Mouse (Mus musculus) neural tube, embryonic 11.5 days (tissue): ENCODE data around the gene Acss2. TPM values are rescaled to one million over a fixed set of nuclear protein-coding genes. Genes with fewer than 3 reads are reported as not detected.

Experiments
- ATAC-seq: fragments of 200-750 bp; cut with Nextera tagmentation; 2 replicates; pipeline ENCODE4 v1.8.0; 2017; ENCODE audit warnings: moderate number of reproducible peaks, mild to moderate bottlenecking, moderate TSS enrichment, moderate library complexity; ENCODE audit not compliant: insufficient read depth, low FRiP score, low TSS enrichment
- DNase-seq: peaks from one replicate; pipeline ENCODE4 v3.0.0-alpha.2; 2015; ENCODE audit warnings: low spot score
- H3K27ac ChIP-seq: fragments of 300-500 bp; sonication (generic); 2 replicates; pipeline ENCODE4 v1.5.1; 2014; ENCODE audit warnings: low read depth, mild to moderate bottlenecking, low read length
- H3K27me3 ChIP-seq: fragments of 300-500 bp; sonication (generic); 2 replicates; pipeline ENCODE4 v1.6.1; 2014; ENCODE audit warnings: mild to moderate bottlenecking, low read length, mixed read lengths; ENCODE audit not compliant: control insufficient read depth, insufficient read depth
- H3K36me3 ChIP-seq: fragments of 300-500 bp; sonication (generic); 2 replicates; pipeline ENCODE4 v1.6.1; 2014; ENCODE audit warnings: mild to moderate bottlenecking, low read length, moderate library complexity, mixed read lengths; ENCODE audit not compliant: control insufficient read depth, insufficient read depth
- H3K4me1 ChIP-seq: fragments of 300-500 bp; sonication (generic); 2 replicates; pipeline ENCODE4 v1.6.1; 2014; ENCODE audit warnings: low read length, mixed read lengths; ENCODE audit not compliant: control insufficient read depth, insufficient read depth
- H3K4me2 ChIP-seq: fragments of 300-500 bp; sonication (generic); 2 replicates; pipeline ENCODE4 v1.6.1; 2014; ENCODE audit warnings: low read depth, mild to moderate bottlenecking, moderate library complexity
- H3K4me3 ChIP-seq: fragments of 300-500 bp; sonication (generic); 2 replicates; pipeline ENCODE4 v1.5.1; 2014; ENCODE audit warnings: low read depth, low read length
- H3K9ac ChIP-seq: fragments of 300-500 bp; sonication (generic); 2 replicates; pipeline ENCODE4 v1.6.1; 2014; ENCODE audit warnings: mild to moderate bottlenecking, low read length
- H3K9me3 ChIP-seq: fragments of 300-500 bp; sonication (generic); 2 replicates; pipeline ENCODE4 v1.6.1; 2016; ENCODE audit warnings: low read length; ENCODE audit not compliant: control insufficient read depth
- WGBS: fragments of 180-500 bp; shearing (Covaris S2); extraction: QIAGEN DNeasy Blood & Tissue Kit; methylation state at CpG from one replicate; pipeline ENCODE4 v1.1.7; 2014; 5-methylcytosine and 5-hydroxymethylcytosine counted together
- microRNA counts: library from miRNA; unstranded; fragments of <30 nt; microRNA quantifications from one replicate; lab custom pipeline; 2015
- microRNA-seq: library from miRNA; unstranded; fragments of <30 nt; microRNA quantifications from one replicate; pipeline ENCODE4, GENCODE M21; 2016
- polyA plus RNA-seq: library from polyadenylated mRNA; unstranded; fragments of >200 nt; fragmentation: Nextera tagmentation; extraction: Ambion mirVana; gene quantifications from 2 replicates; pipeline ENCODE4 v1.2.1, GENCODE M21; 2014

The Acss2 gene
- polyA plus RNA-seq, 1 experiment from 2014 or later = 28.8 TPM

DNA sequence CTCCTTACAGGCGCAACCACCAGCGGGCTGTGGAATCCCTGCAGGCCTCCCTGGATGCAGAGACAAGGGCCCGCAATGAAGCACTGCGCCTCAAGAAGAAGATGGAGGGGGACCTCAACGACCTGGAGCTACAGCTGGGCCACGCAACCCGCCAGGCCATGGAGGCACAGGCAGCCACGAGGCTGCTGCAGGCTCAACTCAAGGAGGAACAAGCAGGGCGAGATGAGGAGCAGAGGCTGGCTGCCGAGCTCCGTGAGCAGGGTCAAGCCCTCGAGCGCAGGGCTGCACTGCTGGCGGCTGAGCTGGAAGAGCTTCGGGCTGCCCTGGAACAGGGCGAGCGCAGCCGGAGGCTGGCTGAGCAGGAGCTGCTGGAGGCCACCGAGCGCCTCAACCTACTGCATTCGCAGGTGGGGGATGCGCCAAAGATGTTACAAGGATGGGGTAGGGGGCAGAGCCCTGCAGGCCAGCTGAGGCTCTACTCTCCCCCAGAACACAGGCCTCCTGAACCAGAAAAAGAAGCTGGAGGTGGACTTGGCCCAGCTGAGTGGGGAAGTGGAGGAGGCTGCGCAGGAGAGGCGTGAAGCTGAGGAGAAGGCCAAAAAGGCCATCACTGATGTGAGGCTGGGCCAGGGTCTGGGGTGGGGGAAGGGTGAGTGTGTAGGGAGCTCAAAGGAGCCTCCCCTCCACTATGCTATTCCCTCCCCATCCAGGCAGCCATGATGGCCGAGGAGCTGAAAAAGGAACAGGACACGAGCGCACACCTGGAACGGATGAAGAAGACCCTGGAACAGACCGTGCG lies 114.6 kb downstream of the Acss2 start:
- no peak for DNase-seq
- no peak overlapping the region for H3K4me3 ChIP-seq
- H3K4me1 ChIP-seq = peaks cover 7% of the 10 kb centered on the region
- H3K27ac ChIP-seq = no peak overlapping the region
- H3K27me3 ChIP-seq = peaks cover 56% of the 10 kb centered on the region
- no peaks in the 10 kb centered on the region for H3K9me3 ChIP-seq
- H3K36me3 ChIP-seq = peaks cover 11% of the 10 kb centered on the region
- WGBS = 72% methylated on average over 30 of the region's 30 CpGs
- no peak overlapping the region for H3K9ac ChIP-seq
- no peak for ATAC-seq
- no peak overlapping the region for H3K4me2 ChIP-seq

DNA sequence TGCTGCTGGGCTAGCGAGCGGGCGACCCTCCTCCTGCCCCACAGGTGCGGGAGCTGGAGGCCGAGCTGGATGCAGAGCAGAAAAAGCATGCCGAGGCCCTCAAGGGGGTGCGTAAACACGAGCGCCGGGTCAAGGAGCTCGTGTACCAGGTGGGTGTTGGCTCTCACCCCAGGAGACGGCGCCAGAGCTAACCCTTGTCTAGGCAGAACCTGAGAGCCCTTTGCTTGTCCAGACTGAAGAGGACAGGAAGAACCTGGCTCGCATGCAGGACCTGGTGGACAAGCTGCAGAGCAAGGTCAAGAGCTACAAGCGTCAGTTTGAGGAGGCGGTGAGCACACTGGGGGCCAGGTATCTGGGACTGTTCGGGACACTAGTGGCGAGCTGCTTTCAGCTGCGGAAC lies 115.4 kb downstream of the Acss2 start:
- no peak overlapping the region for H3K4me3 ChIP-seq
- no peak for ATAC-seq

DNA sequence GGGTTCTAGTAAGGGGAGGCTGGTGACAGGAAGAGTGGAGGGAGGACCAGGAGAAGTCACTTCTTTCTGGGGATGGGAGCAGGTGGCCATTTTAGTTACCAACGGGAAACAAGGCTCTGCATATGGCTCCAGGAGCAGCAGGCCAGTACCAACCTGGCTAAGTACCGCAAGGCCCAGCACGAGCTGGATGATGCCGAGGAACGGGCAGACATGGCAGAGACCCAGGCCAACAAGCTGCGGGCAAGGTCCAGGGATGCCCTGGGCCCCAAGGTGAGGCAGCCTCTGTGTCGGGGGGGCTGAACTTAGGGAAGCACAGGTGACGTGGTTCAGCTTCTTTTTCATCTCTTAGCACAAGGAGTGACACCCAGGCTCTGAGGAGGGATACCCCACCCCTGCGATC lies 116.0 kb downstream of the Acss2 start:
- DNase-seq (no peak), ATAC-seq (no peak)
- 95% methylated on average over 9 of the region's 9 CpGs for WGBS
- H3K27ac ChIP-seq = no peak overlapping the region
- no peak overlapping the region for H3K4me2 ChIP-seq
- peaks cover 7% of the 10 kb centered on the region for H3K4me1 ChIP-seq
- no peak overlapping the region for H3K9ac ChIP-seq
- H3K4me3 ChIP-seq = no peak overlapping the region
- H3K36me3 ChIP-seq = peaks cover 11% of the 10 kb centered on the region
- H3K27me3 ChIP-seq = peaks cover 43% of the 10 kb centered on the region
- H3K9me3 ChIP-seq = no peaks in the 10 kb centered on the region

More for the DNA sequence above, 115.4 kb downstream of the Acss2 start:
- peaks cover 11% of the 10 kb centered on the region for H3K36me3 ChIP-seq
- peaks cover 49% of the 10 kb centered on the region for H3K27me3 ChIP-seq
- no peak overlapping the region for H3K27ac ChIP-seq
- H3K4me2 ChIP-seq = no peak overlapping the region
- no peaks in the 10 kb centered on the region for H3K9me3 ChIP-seq
- 67% methylated on average over 19 of the region's 19 CpGs for WGBS
- no peak overlapping the region for H3K9ac ChIP-seq
- DNase-seq = no peak
- H3K4me1 ChIP-seq = peaks cover 7% of the 10 kb centered on the region

DNA sequence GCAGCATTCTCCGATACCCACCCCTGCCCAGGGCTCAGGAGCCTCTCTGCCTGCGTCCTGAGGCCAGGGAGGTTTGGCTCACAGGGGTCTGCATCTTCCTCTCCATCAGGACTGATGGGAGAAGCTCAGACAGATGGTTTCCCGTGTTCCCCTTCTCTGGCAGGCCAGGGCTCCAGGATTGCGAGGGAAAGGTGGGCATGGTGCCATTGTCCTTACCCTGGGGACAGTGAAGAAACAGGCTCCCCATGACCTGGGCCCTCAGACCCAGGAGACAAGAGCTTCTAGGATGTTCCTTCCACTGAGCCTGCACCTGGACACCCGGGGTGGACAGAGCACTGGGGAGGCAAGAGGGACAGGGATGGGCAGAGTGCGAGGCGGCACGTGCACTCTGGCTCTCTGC lies 116.8 kb downstream of the Acss2 start:
- Histone ChIP-seq H3K27me3 (peaks cover 36% of the 10 kb centered on the region), H3K9me3 (no peaks in the 10 kb centered on the region), H3K4me2 (no peak overlapping the region), H3K9ac (no peak overlapping the region), H3K36me3 (peaks cover 14% of the 10 kb centered on the region), H3K27ac (no peak overlapping the region), H3K4me3 (no peak overlapping the region), H3K4me1 (peaks cover 7% of the 10 kb centered on the region)
- DNase-seq = no peak
- no peak for ATAC-seq
- 96% methylated on average over 8 of the region's 8 CpGs for WGBS

MicroRNAs encoded within 50 kb of the gene (microRNA counts, 519-probe panel; counts per million panel counts)
- microRNA mmu-miR-499 (lab: Ali Mortazavi, UCI) = 171 counts per million, percentile 57 among the panel's probes with 10 or more counts

Small RNA genes within 50 kb of the gene (microRNA-seq; reads per million reads assigned to microRNA genes)
- gene Mir499 = 11.2 reads per million, percentile 23 among the genes with 10 or more reads in this experiment

Other genes with a start within 250 kb of the Acss2 start
- gene Map1lc3a, start 241.7 kb upstream of the Acss2 start, polyA plus RNA-seq = 186 and 191 TPM in 2 replicates
- gene Pigu, start 160.5 kb upstream of the Acss2 start, polyA plus RNA-seq = 56.1 and 58.0 TPM in 2 replicates
- 94.0 and 104 TPM in 2 replicates for gene Trp53inp2, start 136.9 kb upstream of the Acss2 start, polyA plus RNA-seq
- gene Ncoa6, start 44.1 kb upstream of the Acss2 start, polyA plus RNA-seq = 33.7 and 34.7 TPM in 2 replicates
- 14.4 and 17.1 TPM in 2 replicates for gene Ggt7, start 289 bp downstream of the Acss2 start, polyA plus RNA-seq
- 15.5 and 15.7 TPM in 2 replicates for gene Gss, start 74.9 kb downstream of the Acss2 start, polyA plus RNA-seq
- gene Myh7b, start 93.3 kb downstream of the Acss2 start, polyA plus RNA-seq = 1.5 and 1.8 TPM in 2 replicates
- gene Trpc4ap, start 174.4 kb downstream of the Acss2 start, polyA plus RNA-seq = 155 and 166 TPM in 2 replicates
- 33.1 and 36.0 TPM in 2 replicates for gene Edem2, start 211.5 kb downstream of the Acss2 start, polyA plus RNA-seq
- not detected in 2 replicates for gene Gm17581, start 217.9 kb downstream of the Acss2 start, polyA plus RNA-seq
- 2.6 and 2.8 TPM in 2 replicates for gene Procr, start 233.2 kb downstream of the Acss2 start, polyA plus RNA-seq